In genomic region chr10:122851267-122852160, GRCm38 (mm10) we compare ENCODE assay signal across 18 mouse cellular contexts.
DNase-seq lines count a peak whose midpoint lies in the region.
"Had no signal": no experiment of that assay in that cellular context is flagged by ENCODE, and none has a peak within 500 bp of the region (broad histone marks: within the 10 kb centered on the region; RNA-seq: fewer than 3 reads in every experiment).

No protein-coding gene starts in this region.

- DNase-seq in frontal cortex, adult 2 months (ENCODE audit: extremely low spot score in 1 of 2, low spot score in 1 of 2) = peak; percentile 62 to 75
- no peak for DNase-seq in frontal cortex, postnatal 14 days (ENCODE audit: low spot score in 2 of 2)
- peak; percentile 45 for DNase-seq in heart, postnatal 4 days
- DNase-seq in heart, postnatal 36 days = no peak
- DNase-seq in right cerebral cortex, postnatal 25 days = peak; percentile 61
- no peak for DNase-seq in right cerebral cortex, postnatal 14 days
- DNase-seq in T-cell, adult 2 months (ENCODE audit: low spot score) = no peak
- DNase-seq in lung, postnatal 10 days = no peak
- DNase-seq: adrenal gland, postnatal 25 days; cerebellum, adult 11-12 months; cerebellum, postnatal 14 days; embryo, embryonic 11 days; forebrain, postnatal 0 days; kidney, adult 9 months; kidney, postnatal 25 days; layer of hippocampus, adult 9-11 months; thymus, adult 18-20 months; thymus, postnatal 4 days had no signal

- intact Hi-C loops in heart, postnatal 36 days (cut with DNase I) = no loop called here

Comparison
In these comparisons a context has a peak if more than half of its experiments do, and no peak if none do; other contexts are left out.
1. DNase-seq: peak in frontal cortex, adult 2 months (2 of 2), heart, postnatal 4 days (single experiment) and right cerebral cortex, postnatal 25 days (single experiment); none in frontal cortex, postnatal 14 days (0 of 2), heart, postnatal 36 days (0 of 2), right cerebral cortex, postnatal 14 days (single experiment), T-cell, adult 2 months (single experiment) and lung, postnatal 10 days (single experiment).